Mouse (Mus musculus) embryo, embryonic 10 days (tissue): Measurements from ENCODE around the gene Skint7.
"Not testable (repeated sequence)": the region's sequence is repeated elsewhere in the genome, so short reads cannot be mapped to it uniquely, and the experiment has no call there.

ENCODE experiments used
- DNase-seq: peaks from one replicate; pipeline ENCODE4 v3.0.0-alpha.2; 2015; ENCODE audit warnings: low spot score

Skint7 gene

DNA sequence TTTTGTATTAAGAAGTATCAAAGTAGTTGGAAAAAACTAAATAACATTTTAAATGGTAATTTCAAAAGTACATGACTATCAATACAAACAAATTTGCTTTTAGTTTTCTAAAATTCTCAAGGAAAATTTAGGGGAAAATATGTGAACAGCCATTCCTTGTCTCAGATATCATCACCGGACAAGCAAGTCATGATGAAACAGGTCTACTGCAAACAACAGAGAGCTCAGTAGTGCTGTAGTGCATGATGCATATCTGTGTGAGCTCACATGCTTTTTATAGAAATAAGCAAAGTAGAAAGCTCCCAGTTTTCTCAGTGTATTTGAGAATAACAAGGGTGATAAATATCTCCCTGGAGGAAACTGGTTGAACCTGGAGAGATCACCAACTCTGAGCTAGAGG lies at the start of gene Skint7:
TSS of gene Skint7 (plus strand) at position 301 of the 400 bp plus-strand sequence.
- no peak for DNase-seq

DNA sequence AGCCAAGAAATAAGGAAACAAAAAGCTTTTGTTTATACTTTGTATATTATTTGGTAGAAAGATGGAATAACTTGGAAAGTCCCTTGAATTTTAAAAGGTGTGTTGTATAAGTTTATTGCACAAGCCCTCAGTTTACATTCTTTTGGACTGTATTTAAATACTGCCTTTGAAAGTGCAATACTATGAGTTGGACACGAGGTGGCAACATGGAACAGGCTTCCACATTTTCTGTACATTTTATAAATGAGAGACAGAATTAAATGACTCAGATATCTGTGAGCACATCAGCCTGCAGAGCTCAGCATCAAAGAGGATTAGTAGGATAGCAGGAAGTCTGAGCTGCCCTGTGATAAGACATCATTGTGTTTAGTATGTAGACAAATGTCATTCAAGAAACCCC lies 11.4 kb upstream of the Skint7 start:
- DNase-seq, result peak; percentile 6

DNA sequence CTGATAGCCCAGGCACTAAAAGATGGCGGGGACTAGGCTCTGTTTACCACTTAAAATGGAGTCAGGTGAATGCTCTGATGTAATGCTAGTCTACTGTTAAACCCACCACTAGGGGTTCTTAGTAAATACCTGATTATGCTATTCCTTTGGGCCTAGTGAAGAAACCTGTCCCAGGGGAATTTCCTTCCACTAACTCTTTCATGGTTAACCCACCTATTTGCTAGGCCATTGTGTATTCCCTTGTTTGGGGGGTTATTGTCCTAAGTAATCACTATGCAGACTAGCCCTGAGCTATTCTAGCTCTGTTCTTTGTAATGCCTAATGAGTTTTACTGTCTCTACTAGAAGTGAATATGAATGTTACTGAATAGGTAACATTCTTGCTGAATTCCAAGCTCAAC lies 9.5 kb upstream of the Skint7 start:
- not testable (repeated sequence) for DNase-seq

DNA sequence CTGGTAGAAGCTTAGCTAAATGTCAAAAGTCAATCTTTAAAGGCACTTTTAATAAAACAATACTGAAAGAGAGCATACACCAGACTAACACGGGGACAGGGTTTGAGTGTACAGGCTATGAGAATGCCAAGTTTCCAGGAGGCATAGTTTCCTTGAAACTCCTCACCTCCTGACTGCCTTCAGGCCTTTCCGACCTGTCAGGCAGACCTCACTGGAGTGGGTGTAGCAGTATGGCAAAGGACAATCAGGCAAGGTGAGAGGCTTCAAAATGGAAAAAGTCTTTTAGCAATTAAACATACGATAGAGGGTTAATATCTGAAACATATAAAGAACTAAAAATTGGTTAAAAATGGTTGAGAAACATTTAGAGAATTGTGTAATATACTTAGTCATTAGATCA lies 9.1 kb upstream of the Skint7 start:
- no peak for DNase-seq

DNA sequence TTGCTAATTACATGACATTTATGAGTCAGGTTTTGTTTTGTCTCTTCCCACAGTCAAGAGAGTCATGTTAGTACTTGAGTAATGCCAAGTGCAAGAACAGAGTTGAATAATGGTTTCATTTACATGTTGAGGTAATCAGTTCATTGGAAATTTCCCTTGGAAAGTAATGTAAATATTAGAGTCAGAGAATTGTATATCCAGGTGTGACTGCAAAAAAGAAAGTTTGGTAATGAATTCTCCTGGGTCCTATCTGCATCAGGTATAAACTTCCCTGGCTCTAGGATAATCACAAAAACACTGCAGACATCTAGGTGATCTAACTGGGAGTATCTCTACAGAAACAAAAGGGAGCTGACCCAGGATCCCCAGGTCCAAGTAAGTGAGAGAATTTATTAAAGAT lies 33.2 kb downstream of the Skint7 start, which contains the start of gene Skint1:
TSS of gene Skint1 (plus strand) at position 301 of the 400 bp plus-strand sequence.
- DNase-seq, result no peak
